Mouse (Mus musculus) B cell, adult 2 months (primary cell): ENCODE measurements around the gene Tigd3.

Experiments used
- DNase-seq, 2 experiments: peaks; one replicate each; pipeline ENCODE4 v3.0.0; 2022

Tigd3 gene

GRCm38 (mm10) chr19:5845319-5846135, 48.4 kb downstream of the Tigd3 start:
- DNase-seq, result peak; percentile 95

GRCm38 (mm10) chr19:5844831-5845318, 49.1 kb downstream of the Tigd3 start:
- no peak for DNase-seq

GRCm38 (mm10) chr19:5843781-5844691, 49.9 kb downstream of the Tigd3 start:
- DNase-seq, result peak; percentile 54 to 65

GRCm38 (mm10) chr19:5842785-5843730, 50.9 kb downstream of the Tigd3 start:
- DNase-seq, result peak; percentile 66 to 69

GRCm38 (mm10) chr19:5841999-5842784, 51.8 kb downstream of the Tigd3 start:
- DNase-seq, result peak; percentile 60 to 65

- DNase-seq, result peak; percentile 41 to 51
Measured at GRCm38 (mm10) chr19:5841389-5841946, 52.5 kb downstream of the Tigd3 start.
